Mouse (Mus musculus): Measurements from ENCODE around the gene Kif16b. TPM values are rescaled to one million over a fixed set of nuclear protein-coding genes. Genes with fewer than 3 reads are reported as not detected.

Kif16b gene
- polyA plus RNA-seq, 1 experiment from 2014 or later: 3.5 TPM

- Histone ChIP-seq H3K27ac (no peak overlapping the region), H3K4me2 (no peak overlapping the region), H3K9ac (no peak overlapping the region), H3K27me3 (replicated peaks) (no peaks in the 10 kb centered on the region), H3K36me3 (replicated peaks) (no peaks in the 10 kb centered on the region), H3K9me3 (no peaks in the 10 kb centered on the region), H3K4me3 (no peak overlapping the region), H3K4me1 (no peaks in the 10 kb centered on the region)
- ATAC-seq (replicated peaks): no peak
- 89% methylated on average over 2 of the region's 2 CpGs for WGBS
Observed at GRCm38 (mm10) chr2:142891283-142891682, 10.0 kb downstream of the Kif16b start.

GRCm38 (mm10) chr2:142884456-142884855 lies 16.9 kb downstream of the Kif16b start:
- no peak overlapping the region for H3K27ac ChIP-seq
- H3K4me1 ChIP-seq: no peaks in the 10 kb centered on the region
- no peaks in the 10 kb centered on the region for H3K9me3 ChIP-seq
- no peak overlapping the region for H3K4me3 ChIP-seq
- H3K9ac ChIP-seq: no peak overlapping the region
- no peaks in the 10 kb centered on the region for H3K27me3 ChIP-seq (replicated peaks)
- WGBS: 95% methylated on average over 4 of the region's 4 CpGs
- ATAC-seq (replicated peaks): no peak
- H3K36me3 ChIP-seq (replicated peaks): no peaks in the 10 kb centered on the region
- no peak overlapping the region for H3K4me2 ChIP-seq

GRCm38 (mm10) chr2:142883625-142883994 lies 17.7 kb downstream of the Kif16b start:
- Histone ChIP-seq H3K4me1 (no peaks in the 10 kb centered on the region), H3K27me3 (replicated peaks) (no peaks in the 10 kb centered on the region), H3K4me3 (no peak overlapping the region), H3K27ac (no peak overlapping the region), H3K9me3 (no peaks in the 10 kb centered on the region), H3K9ac (no peak overlapping the region), H3K36me3 (replicated peaks) (no peaks in the 10 kb centered on the region), H3K4me2 (no peak overlapping the region)
- WGBS: 87% methylated on average over 7 of the region's 7 CpGs
- no peak for ATAC-seq (replicated peaks)

- no peak for ATAC-seq (replicated peaks)
- no peaks in the 10 kb centered on the region for H3K9me3 ChIP-seq
- no peaks in the 10 kb centered on the region for H3K27me3 ChIP-seq (replicated peaks)
- no peak overlapping the region for H3K4me3 ChIP-seq
- no peak overlapping the region for H3K27ac ChIP-seq
- H3K4me2 ChIP-seq: no peak overlapping the region
- no peaks in the 10 kb centered on the region for H3K36me3 ChIP-seq (replicated peaks)
- H3K4me1 ChIP-seq: no peaks in the 10 kb centered on the region
- no peak overlapping the region for H3K9ac ChIP-seq
- WGBS: 60% methylated on average over 7 of the region's 7 CpGs
Observed at GRCm38 (mm10) chr2:142882871-142883624, 18.3 kb downstream of the Kif16b start.

- ATAC-seq (replicated peaks): no peak
- no peak overlapping the region for H3K27ac ChIP-seq
- no peaks in the 10 kb centered on the region for H3K9me3 ChIP-seq
- H3K4me3 ChIP-seq: no peak overlapping the region
- H3K4me1 ChIP-seq: no peaks in the 10 kb centered on the region
- H3K27me3 ChIP-seq (replicated peaks): no peaks in the 10 kb centered on the region
- no peak overlapping the region for H3K9ac ChIP-seq
- H3K4me2 ChIP-seq: no peak overlapping the region
- no peaks in the 10 kb centered on the region for H3K36me3 ChIP-seq (replicated peaks)
- WGBS: 37% methylated on average over 2 of the region's 2 CpGs
Observed at GRCm38 (mm10) chr2:142882466-142882865, 18.9 kb downstream of the Kif16b start.

- Histone ChIP-seq H3K27me3 (replicated peaks) (no peaks in the 10 kb centered on the region), H3K27ac (no peak overlapping the region), H3K9me3 (no peaks in the 10 kb centered on the region), H3K4me1 (no peaks in the 10 kb centered on the region), H3K9ac (no peak overlapping the region), H3K4me3 (no peak overlapping the region), H3K4me2 (no peak overlapping the region), H3K36me3 (replicated peaks) (no peaks in the 10 kb centered on the region)
- whole genome bisulfite sequencing: 54% methylated on average over 4 of the region's 4 CpGs
- ATAC-seq (replicated peaks): no peak
Observed at GRCm38 (mm10) chr2:142881177-142881576, 20.2 kb downstream of the Kif16b start.

- 78% methylated on average over 8 of the region's 8 CpGs for WGBS
- no peaks in the 10 kb centered on the region for H3K9me3 ChIP-seq
- no peaks in the 10 kb centered on the region for H3K36me3 ChIP-seq (replicated peaks)
- no peak for ATAC-seq (replicated peaks)
- no peak overlapping the region for H3K27ac ChIP-seq
- no peaks in the 10 kb centered on the region for H3K4me1 ChIP-seq
- H3K27me3 ChIP-seq (replicated peaks): no peaks in the 10 kb centered on the region
- no peak overlapping the region for H3K4me3 ChIP-seq
- H3K4me2 ChIP-seq: no peak overlapping the region
- no peak overlapping the region for H3K9ac ChIP-seq
Observed at GRCm38 (mm10) chr2:142879257-142879818, 22.0 kb downstream of the Kif16b start.

- Histone ChIP-seq H3K4me2 (no peak overlapping the region), H3K9me3 (no peaks in the 10 kb centered on the region), H3K27me3 (replicated peaks) (no peaks in the 10 kb centered on the region), H3K36me3 (replicated peaks) (no peaks in the 10 kb centered on the region), H3K27ac (no peak overlapping the region), H3K4me1 (no peaks in the 10 kb centered on the region), H3K9ac (no peak overlapping the region), H3K4me3 (no peak overlapping the region)
- ATAC-seq (replicated peaks): no peak
- WGBS: 97% methylated on average over 2 of the region's 2 CpGs
Observed at GRCm38 (mm10) chr2:142876636-142877035, 24.7 kb downstream of the Kif16b start.

- no peak overlapping the region for H3K4me2 ChIP-seq
- H3K4me3 ChIP-seq: no peak overlapping the region
- no peak for ATAC-seq (replicated peaks)
- 71% methylated on average over 4 of the region's 4 CpGs for WGBS
- no peaks in the 10 kb centered on the region for H3K4me1 ChIP-seq
- no peak overlapping the region for H3K9ac ChIP-seq
- no peaks in the 10 kb centered on the region for H3K27me3 ChIP-seq (replicated peaks)
- H3K27ac ChIP-seq: no peak overlapping the region
- no peaks in the 10 kb centered on the region for H3K9me3 ChIP-seq
- no peaks in the 10 kb centered on the region for H3K36me3 ChIP-seq (replicated peaks)
Observed at GRCm38 (mm10) chr2:142875936-142876335, 25.4 kb downstream of the Kif16b start.

- H3K9me3 ChIP-seq: no peaks in the 10 kb centered on the region
- H3K9ac ChIP-seq: no peak overlapping the region
- H3K4me3 ChIP-seq: no peak overlapping the region
- WGBS: 72% methylated on average over 2 of the region's 2 CpGs
- no peaks in the 10 kb centered on the region for H3K27me3 ChIP-seq (replicated peaks)
- ATAC-seq (replicated peaks): no peak
- H3K4me2 ChIP-seq: no peak overlapping the region
- no peaks in the 10 kb centered on the region for H3K36me3 ChIP-seq (replicated peaks)
- H3K4me1 ChIP-seq: no peaks in the 10 kb centered on the region
- no peak overlapping the region for H3K27ac ChIP-seq
Observed at GRCm38 (mm10) chr2:142874562-142874961, 26.8 kb downstream of the Kif16b start.

- no peak overlapping the region for H3K9ac ChIP-seq
- 91% methylated on average over 8 of the region's 8 CpGs for WGBS
- H3K27me3 ChIP-seq (replicated peaks): no peaks in the 10 kb centered on the region
- H3K4me2 ChIP-seq: no peak overlapping the region
- no peak for ATAC-seq (replicated peaks)
- no peak overlapping the region for H3K4me3 ChIP-seq
- H3K4me1 ChIP-seq: no peaks in the 10 kb centered on the region
- no peak overlapping the region for H3K27ac ChIP-seq
- H3K36me3 ChIP-seq (replicated peaks): no peaks in the 10 kb centered on the region
- H3K9me3 ChIP-seq: no peaks in the 10 kb centered on the region
Observed at GRCm38 (mm10) chr2:142870055-142870454, 31.3 kb downstream of the Kif16b start.

- 88% methylated on average over 2 of the region's 2 CpGs for WGBS
- Histone ChIP-seq H3K4me1 (no peaks in the 10 kb centered on the region), H3K9ac (no peak overlapping the region), H3K27ac (no peak overlapping the region), H3K4me3 (no peak overlapping the region), H3K27me3 (replicated peaks) (no peaks in the 10 kb centered on the region), H3K36me3 (replicated peaks) (no peaks in the 10 kb centered on the region), H3K4me2 (no peak overlapping the region), H3K9me3 (no peaks in the 10 kb centered on the region)
- ATAC-seq (replicated peaks): no peak
Observed at GRCm38 (mm10) chr2:142867481-142867880, 33.9 kb downstream of the Kif16b start.

GRCm38 (mm10) chr2:142860994-142861393 lies 40.3 kb downstream of the Kif16b start:
- no peak overlapping the region for H3K9ac ChIP-seq
- WGBS: 82% methylated on average over 6 of the region's 6 CpGs
- ATAC-seq (replicated peaks): no peak
- no peak overlapping the region for H3K27ac ChIP-seq
- no peaks in the 10 kb centered on the region for H3K36me3 ChIP-seq (replicated peaks)
- no peaks in the 10 kb centered on the region for H3K27me3 ChIP-seq (replicated peaks)
- H3K4me3 ChIP-seq: no peak overlapping the region
- no peaks in the 10 kb centered on the region for H3K9me3 ChIP-seq
- no peak overlapping the region for H3K4me2 ChIP-seq
- no peaks in the 10 kb centered on the region for H3K4me1 ChIP-seq
